Mouse (Mus musculus) neural tube, embryonic 14.5 days (tissue): Measurements from ENCODE around the gene Slc39a8. TPM values are rescaled to one million over a fixed set of nuclear protein-coding genes. Genes with fewer than 3 reads are reported as not detected.

Source experiments
- ATAC-seq: fragments of 200-750 bp; cut with Nextera tagmentation; 2 replicates; pipeline ENCODE4 v1.8.0; 2017; ENCODE audit warnings: low read depth, mild to moderate bottlenecking, moderate TSS enrichment, moderate library complexity
- H3K27ac ChIP-seq: fragments of 300-500 bp; sonication (generic); 2 replicates; pipeline ENCODE4 v1.5.1; 2014; ENCODE audit warnings: low read depth, mild to moderate bottlenecking, control low read depth, low read length, moderate library complexity, mixed read lengths
- H3K27me3 ChIP-seq: fragments of 300-500 bp; sonication (generic); 2 replicates; pipeline ENCODE4 v1.6.1; 2014; ENCODE audit warnings: low read length; ENCODE audit not compliant: control insufficient read depth, insufficient read depth
- H3K36me3 ChIP-seq: fragments of 300-500 bp; sonication (generic); 2 replicates; pipeline ENCODE4 v1.6.1; 2014; ENCODE audit warnings: low read length, mixed read lengths; ENCODE audit not compliant: control insufficient read depth, insufficient read depth
- H3K4me1 ChIP-seq: fragments of 300-500 bp; sonication (generic); 2 replicates; pipeline ENCODE4 v1.6.1; 2014; ENCODE audit warnings: low read length; ENCODE audit not compliant: control insufficient read depth, insufficient read depth
- H3K4me2 ChIP-seq: fragments of 300-500 bp; sonication (generic); 2 replicates; pipeline ENCODE4 v1.6.1; 2014; ENCODE audit warnings: mild to moderate bottlenecking, low read depth, low read length, control low read depth
- H3K4me3 ChIP-seq: fragments of 300-500 bp; sonication (generic); 2 replicates; pipeline ENCODE4 v1.5.1; 2014; ENCODE audit warnings: low read depth, low read length, control low read depth, mixed read lengths
- H3K9ac ChIP-seq: fragments of 300-500 bp; sonication (generic); replicated peaks from 2 replicates; pipeline ENCODE4 v1.6.1; 2014; ENCODE audit warnings: low read depth, mild to moderate bottlenecking, control low read depth, low read length, mixed read lengths
- H3K9me3 ChIP-seq: fragments of 300-500 bp; sonication (generic); 2 replicates; pipeline ENCODE4 v1.6.1; 2016; ENCODE audit warnings: low read length; ENCODE audit not compliant: control insufficient read depth
- WGBS: fragments of 180-500 bp; shearing (Covaris S2); extraction: QIAGEN DNeasy Blood & Tissue Kit; methylation state at CpG from one replicate; pipeline ENCODE4 v1.1.7; 2014; 5-methylcytosine and 5-hydroxymethylcytosine counted together
- polyA plus RNA-seq: library from polyadenylated mRNA; unstranded; fragments of >200 nt; fragmentation: Nextera tagmentation; extraction: Ambion mirVana; gene quantifications from 2 replicates; pipeline ENCODE4 v1.2.1, GENCODE M21; 2014

Gene Slc39a8
- polyA plus RNA-seq, 1 experiment from 2014 or later: 8.3 TPM

DNA sequence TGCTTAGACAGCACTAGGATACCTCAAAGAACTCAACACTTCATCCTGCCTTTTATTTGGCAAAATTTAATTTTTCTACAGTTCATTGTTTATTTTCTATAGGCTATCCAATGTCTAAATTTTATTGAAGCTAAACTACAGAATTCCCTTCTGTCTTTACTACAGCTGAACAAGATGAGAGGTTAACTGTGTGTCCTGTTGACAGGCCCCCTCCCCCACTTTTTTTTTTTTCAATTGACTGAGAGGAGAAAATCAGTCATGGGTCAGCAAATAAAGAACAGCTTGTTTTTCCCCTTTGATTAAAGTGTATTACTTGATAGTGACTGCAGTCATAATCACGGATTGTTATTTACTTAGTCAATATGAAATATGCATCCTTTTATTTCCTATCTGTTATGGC lies 31.2 kb downstream of the Slc39a8 start:
- Histone ChIP-seq H3K36me3 (no peaks in the 10 kb centered on the region), H3K4me2 (no peak overlapping the region), H3K9me3 (no peaks in the 10 kb centered on the region), H3K4me3 (no peak overlapping the region), H3K4me1 (no peaks in the 10 kb centered on the region), H3K27me3 (no peaks in the 10 kb centered on the region), H3K27ac (no peak overlapping the region), H3K9ac (no peak overlapping the region)
- ATAC-seq: no peak
- 17% methylated on average over 1 of the region's 1 CpGs for WGBS

DNA sequence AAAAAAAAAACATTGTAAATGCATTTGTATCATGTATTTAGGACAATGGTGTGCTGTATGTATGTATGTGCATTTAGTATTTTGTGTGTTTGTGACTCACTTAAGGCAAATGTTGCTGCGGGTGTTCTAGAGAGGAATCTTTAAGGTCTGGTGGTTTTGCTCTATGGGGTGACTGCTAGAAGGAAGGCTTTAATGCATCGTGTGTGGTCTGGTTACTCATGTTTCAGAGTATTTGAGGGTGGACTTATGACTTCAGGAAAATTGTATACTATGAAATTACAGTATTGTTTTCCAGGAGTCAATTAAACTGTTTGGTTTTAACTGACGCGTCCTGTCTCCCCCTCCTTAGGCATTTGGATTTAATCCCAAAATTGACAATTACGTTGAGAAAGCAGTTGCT lies 32.1 kb downstream of the Slc39a8 start:
- Histone ChIP-seq H3K27ac (no peak overlapping the region), H3K4me3 (no peak overlapping the region), H3K27me3 (no peaks in the 10 kb centered on the region), H3K9me3 (no peaks in the 10 kb centered on the region), H3K4me1 (no peaks in the 10 kb centered on the region), H3K36me3 (no peaks in the 10 kb centered on the region), H3K4me2 (no peak overlapping the region), H3K9ac (no peak overlapping the region)
- WGBS: 56% methylated on average over 5 of the region's 5 CpGs
- no peak for ATAC-seq

DNA sequence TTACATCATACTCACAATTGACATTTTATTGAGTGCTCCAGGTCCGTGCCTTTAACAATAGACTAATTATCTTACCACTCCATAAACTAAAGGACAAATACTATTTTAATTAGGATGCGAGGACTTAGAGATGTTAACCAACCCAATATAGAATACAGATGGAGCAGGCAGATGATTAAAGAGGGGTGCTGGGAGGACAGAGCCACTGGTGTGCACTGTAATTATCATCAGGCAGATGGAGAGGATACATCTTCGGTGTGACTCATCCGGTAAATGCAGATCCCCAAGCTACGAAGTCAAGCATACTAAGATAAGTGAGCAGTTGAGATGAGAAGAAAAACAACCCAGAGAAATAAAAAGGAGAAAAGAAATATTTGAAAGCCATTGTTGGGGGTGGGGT lies 34.4 kb downstream of the Slc39a8 start:
- H3K4me2 ChIP-seq: no peak overlapping the region
- no peak overlapping the region for H3K27ac ChIP-seq
- H3K4me3 ChIP-seq: no peak overlapping the region
- no peaks in the 10 kb centered on the region for H3K36me3 ChIP-seq
- H3K9me3 ChIP-seq: no peaks in the 10 kb centered on the region
- H3K9ac ChIP-seq: no peak overlapping the region
- no peak for ATAC-seq
- no peaks in the 10 kb centered on the region for H3K27me3 ChIP-seq
- 68% methylated on average over 5 of the region's 5 CpGs for WGBS
- no peaks in the 10 kb centered on the region for H3K4me1 ChIP-seq

DNA sequence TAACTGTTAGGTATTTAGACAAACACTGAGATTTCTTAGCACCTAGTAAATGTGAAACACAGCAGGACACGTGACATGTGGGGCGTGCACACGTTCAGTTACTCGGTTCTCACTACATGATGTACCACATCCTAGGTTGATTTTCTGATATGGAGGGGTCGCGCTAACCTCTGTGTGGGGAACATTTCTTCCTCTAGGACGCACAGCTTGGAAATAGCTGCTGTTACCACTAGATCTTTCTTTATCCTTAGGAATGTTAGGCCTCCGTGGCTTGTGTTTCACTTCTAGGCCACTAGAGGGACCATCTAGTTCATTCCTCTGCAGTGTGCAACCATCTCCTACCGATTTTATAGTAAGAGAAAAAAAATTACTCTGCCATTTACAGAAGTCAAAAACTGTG lies 37.7 kb downstream of the Slc39a8 start:
- Histone ChIP-seq H3K4me1 (no peaks in the 10 kb centered on the region), H3K9ac (no peak overlapping the region), H3K4me2 (no peak overlapping the region), H3K36me3 (no peaks in the 10 kb centered on the region), H3K9me3 (no peaks in the 10 kb centered on the region), H3K27me3 (no peaks in the 10 kb centered on the region), H3K27ac (no peak overlapping the region), H3K4me3 (no peak overlapping the region)
- peak; percentile 84 for ATAC-seq
- WGBS: 55% methylated on average over 9 of the region's 9 CpGs

DNA sequence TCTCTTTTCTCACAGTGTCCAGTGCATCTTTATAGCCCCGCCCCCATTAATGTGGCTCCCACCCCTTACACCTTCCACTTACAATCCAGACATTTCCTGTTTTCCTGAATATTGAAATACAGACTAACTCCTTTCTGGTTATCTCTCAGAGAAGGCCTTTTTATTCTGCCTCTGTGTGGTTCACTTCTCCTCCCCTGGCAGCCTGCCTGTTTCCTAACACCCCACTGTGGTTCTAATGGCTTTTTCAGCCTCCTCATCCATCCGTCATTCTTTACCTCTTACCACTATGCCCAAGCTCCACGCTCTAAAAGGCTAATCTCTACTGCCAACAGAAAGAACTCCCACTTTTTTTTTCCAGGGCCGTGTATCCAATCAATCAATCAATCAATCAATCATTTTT lies 44.0 kb downstream of the Slc39a8 start:
- Histone ChIP-seq H3K27ac (no peak overlapping the region), H3K9ac (no peak overlapping the region), H3K4me2 (no peak overlapping the region), H3K36me3 (no peaks in the 10 kb centered on the region), H3K9me3 (no peaks in the 10 kb centered on the region), H3K4me3 (no peak overlapping the region), H3K27me3 (no peaks in the 10 kb centered on the region), H3K4me1 (no peaks in the 10 kb centered on the region)
- ATAC-seq: no peak; the same call in 1 of the 2 replicates
- WGBS: 34% methylated on average over 4 of the region's 4 CpGs

DNA sequence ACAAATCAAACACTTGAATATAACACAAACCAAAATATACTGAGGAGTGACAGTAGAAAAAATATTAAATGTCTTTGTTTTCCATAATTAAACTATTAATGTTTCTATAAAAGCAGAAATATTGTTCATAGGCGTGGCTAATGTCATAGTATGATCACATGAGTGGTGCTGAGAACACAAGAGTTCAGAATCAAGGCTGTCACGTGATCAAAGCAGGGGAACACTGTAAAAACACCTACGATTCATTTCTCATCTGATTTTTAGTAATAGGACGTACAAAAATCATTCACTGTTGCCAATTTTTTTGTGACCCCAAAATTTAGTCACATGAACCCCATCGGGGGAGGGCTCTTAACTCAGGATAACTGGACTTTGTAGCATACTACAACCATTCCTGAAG lies 47.2 kb downstream of the Slc39a8 start:
- no peak overlapping the region for H3K4me3 ChIP-seq
- no peak for ATAC-seq
- H3K27me3 ChIP-seq: no peaks in the 10 kb centered on the region
- no peak overlapping the region for H3K9ac ChIP-seq
- 90% methylated on average over 5 of the region's 5 CpGs for WGBS
- no peak overlapping the region for H3K4me2 ChIP-seq
- no peak overlapping the region for H3K27ac ChIP-seq
- H3K36me3 ChIP-seq: no peaks in the 10 kb centered on the region
- no peaks in the 10 kb centered on the region for H3K9me3 ChIP-seq
- H3K4me1 ChIP-seq: no peaks in the 10 kb centered on the region

DNA sequence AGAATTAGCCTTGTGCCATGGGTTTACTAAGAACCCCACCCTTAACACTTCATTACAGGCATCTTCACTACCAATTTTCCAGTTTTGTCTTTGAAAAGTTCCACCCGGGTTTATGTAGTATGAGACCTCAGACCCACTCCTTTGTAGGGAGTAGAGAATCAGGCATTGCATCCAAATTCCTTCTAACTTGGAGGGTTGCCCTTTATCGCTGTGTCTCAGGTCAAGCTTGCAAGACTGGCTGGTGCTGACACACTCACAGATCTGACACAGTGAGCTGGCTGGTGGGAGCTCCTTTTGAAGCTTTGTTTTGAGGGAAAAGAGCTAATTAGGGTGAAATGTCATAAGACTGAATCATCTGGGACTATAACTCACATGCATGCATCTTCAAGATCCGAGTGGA lies 48.5 kb downstream of the Slc39a8 start:
- Histone ChIP-seq H3K27me3 (no peaks in the 10 kb centered on the region), H3K27ac (no peak overlapping the region), H3K4me2 (no peak overlapping the region), H3K36me3 (no peaks in the 10 kb centered on the region), H3K9me3 (no peaks in the 10 kb centered on the region), H3K9ac (no peak overlapping the region), H3K4me1 (no peaks in the 10 kb centered on the region), H3K4me3 (no peak overlapping the region)
- ATAC-seq: no peak
- 80% methylated on average over 3 of the region's 3 CpGs for WGBS

DNA sequence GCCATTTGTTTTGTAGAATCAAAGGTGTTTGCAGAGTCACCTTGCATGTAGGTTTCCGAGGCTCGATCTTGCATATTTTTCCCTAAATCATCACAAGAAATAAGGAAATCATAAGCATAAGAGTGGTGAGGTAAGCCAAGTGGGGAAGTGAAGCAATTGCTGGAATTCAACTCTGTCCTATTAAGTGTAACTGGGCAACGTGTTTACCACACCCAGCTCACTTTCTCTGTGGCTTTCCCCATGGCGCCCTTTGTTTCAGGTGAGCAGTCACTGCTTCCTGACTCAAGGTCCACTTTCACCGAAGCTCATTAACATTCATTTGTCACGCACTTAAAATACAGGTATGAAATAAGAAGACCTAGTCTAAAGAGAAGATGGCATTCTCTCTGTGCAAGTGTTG lies 53.0 kb downstream of the Slc39a8 start:
- no peak for ATAC-seq
- Histone ChIP-seq H3K27me3 (no peaks in the 10 kb centered on the region), H3K4me2 (no peak overlapping the region), H3K27ac (no peak overlapping the region), H3K4me3 (no peak overlapping the region), H3K36me3 (no peaks in the 10 kb centered on the region), H3K4me1 (no peaks in the 10 kb centered on the region), H3K9me3 (no peaks in the 10 kb centered on the region), H3K9ac (no peak overlapping the region)
- 90% methylated on average over 6 of the region's 6 CpGs for WGBS

DNA sequence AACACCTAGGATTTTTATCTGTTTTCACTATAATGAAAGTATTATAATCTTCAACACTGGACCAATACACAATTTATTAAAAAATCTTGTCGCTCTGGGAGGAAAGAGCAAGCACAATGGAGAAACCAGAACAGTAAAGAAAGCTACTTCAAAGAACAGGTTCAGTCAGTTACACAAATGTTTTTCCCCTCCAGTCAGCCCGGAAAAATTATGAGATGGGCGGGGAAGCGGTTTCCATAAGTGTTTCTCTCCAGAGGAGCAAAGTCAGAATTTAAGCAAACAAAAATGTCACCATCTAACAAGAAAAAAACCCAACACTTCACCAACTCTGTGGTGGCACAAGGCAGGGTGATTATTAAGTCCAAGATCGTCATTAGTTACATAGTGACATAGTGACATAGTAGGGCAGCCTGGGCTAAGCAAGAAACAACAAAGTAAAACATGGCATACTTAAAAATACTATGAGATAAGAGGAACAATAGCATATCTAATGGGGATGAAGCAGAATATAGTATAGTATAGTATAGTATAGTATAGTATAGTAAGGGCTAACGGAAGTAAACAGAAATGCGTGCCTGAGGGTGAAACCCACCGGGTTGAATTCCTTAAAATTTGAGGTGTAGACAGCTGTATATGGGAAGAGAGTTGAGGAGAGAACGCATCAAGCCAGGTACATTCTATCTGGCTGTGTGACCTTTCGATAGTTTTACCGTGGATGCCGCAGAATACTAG lies 61.0 kb downstream of the Slc39a8 start:
- Histone ChIP-seq H3K4me2 (no peak overlapping the region), H3K9me3 (no peaks in the 10 kb centered on the region), H3K27me3 (no peaks in the 10 kb centered on the region), H3K36me3 (no peaks in the 10 kb centered on the region), H3K4me1 (no peaks in the 10 kb centered on the region), H3K9ac (no peak overlapping the region), H3K27ac (no peak overlapping the region), H3K4me3 (no peak overlapping the region)
- ATAC-seq: 0 out of 2 replicates have a peak, but pooled peaks have one; percentile 24
- WGBS: 78% methylated on average over 12 of the region's 12 CpGs
